Mouse (Mus musculus) cerebral cortex, adult 2 months (tissue): Measurements from ENCODE around the gene Tlk2.

Source experiments
- WGBS: fragments of 180-500 bp; shearing (Covaris S2); methylation state at CpG from one replicate; pipeline ENCODE4 v1.1.7; 2018; 5-methylcytosine and 5-hydroxymethylcytosine counted together

Gene Tlk2

GRCm38 (mm10) chr11:105178516-105178915 lies at the start of gene Tlk2:
Gene Tlk2, plus strand, starts transcription at chr11:105178807.
- WGBS: 45% methylated on average over 2 of the region's 2 CpGs

- WGBS: 92% methylated on average over 7 of the region's 7 CpGs
Measured at GRCm38 (mm10) chr11:105135692-105136091, 42.9 kb upstream of the Tlk2 start.

- WGBS: 100% methylated on average over 2 of the region's 2 CpGs
Measured at GRCm38 (mm10) chr11:105137255-105137654, 41.4 kb upstream of the Tlk2 start.

DNA sequence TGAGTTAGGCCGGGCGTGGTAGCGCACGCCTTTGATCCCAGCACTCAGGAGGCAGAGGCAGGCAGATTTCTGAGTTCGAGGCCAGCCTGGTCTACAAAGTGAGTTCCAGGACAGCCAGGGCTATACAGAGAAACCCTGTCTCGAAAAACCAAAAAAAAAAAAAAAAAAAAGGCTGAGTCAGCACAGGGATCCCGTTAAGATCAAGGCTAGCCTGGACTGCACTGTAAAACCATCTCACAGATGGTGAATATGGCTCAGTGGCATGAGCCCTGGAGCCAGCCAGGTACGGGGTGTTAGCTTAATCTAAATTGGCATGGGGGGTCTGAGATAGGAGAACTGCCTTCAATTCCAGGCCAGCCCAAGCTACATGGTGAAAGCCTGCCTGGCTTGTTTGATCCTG lies 38.1 kb upstream of the Tlk2 start:
- 95% methylated on average over 8 of the region's 8 CpGs for WGBS

- 94% methylated on average over 5 of the region's 5 CpGs for WGBS
Measured at GRCm38 (mm10) chr11:105141115-105141514, 37.5 kb upstream of the Tlk2 start.

DNA sequence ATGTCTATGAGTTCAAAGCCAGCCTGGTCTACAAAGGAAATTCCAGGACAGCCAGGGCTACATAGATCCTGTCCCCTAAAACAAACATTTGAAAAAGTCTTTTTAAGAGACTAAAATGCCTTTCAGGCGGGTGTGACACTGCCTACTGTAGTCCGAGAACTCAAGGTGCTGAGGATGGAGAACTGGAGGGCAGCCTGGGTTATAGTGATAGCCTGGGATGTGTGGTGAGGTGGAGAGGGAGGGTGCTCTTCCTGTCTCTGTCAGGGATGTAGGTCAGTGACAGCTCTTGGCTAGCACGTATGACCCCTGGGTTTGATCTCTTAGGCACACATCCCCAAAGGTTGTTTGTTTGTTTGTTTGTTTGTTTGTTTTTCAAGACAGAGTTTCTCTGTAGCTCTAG lies 34.5 kb upstream of the Tlk2 start:
- WGBS: 87% methylated on average over 3 of the region's 3 CpGs

DNA sequence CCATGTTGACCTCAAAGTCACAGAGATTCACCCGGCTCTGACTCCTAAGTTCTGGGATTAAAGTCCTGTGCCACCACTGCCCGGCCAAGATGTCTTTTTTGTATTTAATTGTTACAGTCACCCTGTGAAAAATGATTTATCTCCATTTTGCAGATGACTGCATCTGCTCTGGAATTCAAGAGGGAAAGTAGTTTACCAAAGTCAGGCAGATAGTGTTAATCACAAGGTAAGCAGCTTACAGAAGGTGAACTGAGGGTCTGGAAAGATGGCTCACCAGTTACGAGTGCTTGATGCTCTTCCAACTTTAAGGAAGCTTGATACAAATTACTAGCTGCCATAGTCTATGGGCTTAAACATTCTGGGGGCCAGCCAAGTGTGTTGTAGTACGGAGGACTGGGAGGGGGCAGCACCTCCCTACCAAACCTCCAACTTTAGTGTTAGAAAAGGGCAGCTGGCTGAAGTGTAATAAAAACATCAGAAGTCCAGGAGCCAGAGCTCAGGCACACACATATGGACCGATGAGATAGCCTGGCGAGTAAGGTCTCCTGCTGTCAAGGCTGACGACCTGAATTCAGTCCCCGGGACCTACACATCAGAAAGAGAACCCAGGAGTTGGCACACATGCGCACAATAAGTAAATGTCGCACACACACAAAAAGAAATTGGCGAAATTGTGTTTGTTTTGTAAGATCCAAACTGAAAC lies 33.9 kb upstream of the Tlk2 start:
- 79% methylated on average over 11 of the region's 11 CpGs for WGBS

- 85% methylated on average over 10 of the region's 10 CpGs for WGBS
Measured at GRCm38 (mm10) chr11:105145211-105145610, 33.4 kb upstream of the Tlk2 start.

DNA sequence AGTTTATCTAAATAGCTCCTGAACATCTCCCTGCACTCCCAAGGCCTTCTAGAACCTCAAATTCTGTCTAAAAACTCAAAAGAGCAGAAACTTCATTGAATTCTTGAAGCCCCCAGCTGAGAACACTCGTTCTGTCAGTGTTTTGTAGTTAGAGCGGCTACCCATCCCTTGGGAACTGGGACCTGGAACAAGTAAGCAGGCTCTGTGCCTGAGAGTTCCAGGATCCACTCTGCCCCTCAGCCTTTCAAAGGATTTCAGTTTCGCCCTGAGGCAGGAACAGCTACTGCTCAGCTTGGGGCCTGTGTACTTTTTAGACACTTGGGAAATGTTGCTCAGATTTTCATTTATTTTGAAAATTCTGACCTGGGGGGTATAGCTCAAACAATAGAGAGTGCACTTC lies 32.0 kb upstream of the Tlk2 start, which contains the start of gene Gm10842:
TSS of gene Gm10842 (plus strand) at position 301 of the 400 bp plus-strand sequence.
- WGBS: 65% methylated on average over 3 of the region's 3 CpGs

DNA sequence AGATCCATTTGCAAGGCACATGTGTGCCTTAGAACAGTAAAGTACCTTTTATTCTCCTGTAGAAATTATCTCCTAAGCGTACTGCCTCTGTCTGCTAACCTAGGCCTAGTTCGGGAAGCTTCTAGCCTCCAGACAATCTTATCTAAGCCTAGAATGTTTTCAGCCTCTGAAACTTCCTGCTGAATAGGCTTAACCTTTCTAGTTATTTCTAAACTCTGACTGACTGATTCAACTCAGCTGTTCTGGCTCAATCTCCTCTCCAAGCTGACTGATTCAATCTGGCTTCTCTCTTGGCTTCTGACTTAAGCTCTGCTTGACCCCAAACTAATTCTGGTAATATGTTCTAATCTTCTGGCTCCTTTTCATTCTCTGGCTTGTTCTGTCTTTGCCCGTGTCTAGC lies 29.3 kb upstream of the Tlk2 start:
- 87% methylated on average over 3 of the region's 3 CpGs for WGBS

DNA sequence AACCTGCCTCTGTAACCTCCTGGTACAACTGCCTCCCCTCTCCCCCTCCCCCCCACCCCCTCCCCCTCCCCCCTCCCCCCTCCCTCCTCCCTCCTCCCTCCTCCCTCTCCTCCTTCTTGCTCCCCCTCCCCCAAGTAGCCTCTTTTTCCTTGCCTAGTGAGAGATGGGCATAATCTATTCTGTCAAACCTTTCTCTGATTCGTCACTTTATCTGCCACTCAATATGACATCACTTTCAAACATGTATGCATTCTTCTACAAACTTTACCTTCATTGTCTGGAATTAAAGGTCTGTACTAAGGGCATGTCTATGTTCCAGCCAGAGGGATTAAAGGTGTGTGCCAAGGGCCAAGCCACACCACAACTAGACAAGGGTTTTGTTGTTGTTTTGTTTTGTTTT lies 28.8 kb upstream of the Tlk2 start:
- WGBS: 100% methylated on average over 1 of the region's 1 CpGs

DNA sequence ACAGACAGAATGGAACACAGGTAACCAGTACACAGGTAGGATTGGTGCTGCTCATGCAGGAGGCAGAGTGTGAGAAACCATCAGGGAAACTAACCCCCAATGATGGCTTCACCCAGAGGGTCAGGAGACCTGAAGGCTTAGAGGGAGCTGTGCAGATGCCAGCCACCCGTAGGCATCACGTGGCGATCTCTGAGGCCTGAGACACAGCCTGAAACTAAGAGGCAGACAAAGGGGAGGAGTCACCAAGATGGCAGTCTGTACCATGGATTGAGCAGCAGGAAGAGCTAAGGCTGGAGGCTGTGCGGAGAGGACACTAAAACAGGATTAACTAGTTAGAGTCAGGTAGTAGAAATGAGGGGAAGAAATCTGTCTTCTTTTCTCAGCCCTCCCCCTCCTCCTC lies 27.9 kb upstream of the Tlk2 start:
- 76% methylated on average over 4 of the region's 4 CpGs for WGBS

- WGBS: 28% methylated on average over 19 of the region's 19 CpGs
Measured at GRCm38 (mm10) chr11:105151226-105152016, 27.2 kb upstream of the Tlk2 start.

- WGBS: 81% methylated on average over 4 of the region's 4 CpGs
Measured at GRCm38 (mm10) chr11:105152017-105152300, 26.6 kb upstream of the Tlk2 start.

- 84% methylated on average over 11 of the region's 11 CpGs for WGBS
Measured at GRCm38 (mm10) chr11:105152357-105152899, 26.2 kb upstream of the Tlk2 start.

- WGBS: 54% methylated on average over 12 of the region's 12 CpGs
Measured at GRCm38 (mm10) chr11:105153068-105153833, 25.4 kb upstream of the Tlk2 start.

DNA sequence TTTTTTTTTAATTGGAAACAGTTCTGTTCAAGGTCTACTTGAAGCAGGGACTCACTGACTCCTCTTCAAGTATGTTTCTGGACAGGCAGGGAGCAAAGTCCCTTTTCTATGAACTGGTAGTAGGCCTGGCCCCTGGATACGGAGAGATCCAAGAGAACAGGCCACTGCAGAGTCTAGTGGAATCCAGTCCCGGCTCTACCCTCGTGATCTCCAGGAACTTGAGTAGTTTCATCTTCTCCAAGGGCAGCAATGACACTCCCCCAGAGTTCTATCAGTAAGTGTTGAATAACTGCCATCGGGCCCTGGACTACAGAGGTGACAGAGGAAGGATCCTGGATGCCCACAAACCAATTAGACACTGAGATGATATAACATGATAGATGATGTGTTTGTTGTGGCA lies 22.7 kb upstream of the Tlk2 start:
- 80% methylated on average over 4 of the region's 4 CpGs for WGBS

- WGBS: 86% methylated on average over 19 of the region's 19 CpGs
Measured at GRCm38 (mm10) chr11:105156748-105157267, 21.8 kb upstream of the Tlk2 start.

- WGBS: 65% methylated on average over 6 of the region's 6 CpGs
Measured at GRCm38 (mm10) chr11:105159673-105160360, 18.8 kb upstream of the Tlk2 start.

DNA sequence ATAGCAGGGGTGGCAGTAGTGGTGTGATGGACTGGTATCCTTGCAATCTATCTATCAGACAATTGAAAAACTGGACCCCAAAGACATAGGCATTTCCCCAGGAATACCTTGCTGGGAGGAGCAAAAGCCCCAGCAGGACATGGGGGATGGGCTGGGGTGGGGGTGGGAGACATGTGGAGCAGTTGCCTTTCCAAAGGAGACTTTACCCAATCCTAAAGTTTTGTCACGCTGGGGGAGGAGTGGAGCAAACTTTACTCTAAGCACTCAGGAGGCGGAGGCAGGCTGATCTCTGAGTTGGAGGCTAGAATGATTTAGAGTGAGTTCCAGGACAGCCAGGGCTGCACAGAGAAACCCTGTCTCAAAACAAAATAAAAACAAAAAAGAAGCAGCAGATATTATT lies 17.2 kb upstream of the Tlk2 start:
- 97% methylated on average over 2 of the region's 2 CpGs for WGBS
